14 mouse cellular contexts compared by ENCODE assay signal in the genomic region with DNA sequence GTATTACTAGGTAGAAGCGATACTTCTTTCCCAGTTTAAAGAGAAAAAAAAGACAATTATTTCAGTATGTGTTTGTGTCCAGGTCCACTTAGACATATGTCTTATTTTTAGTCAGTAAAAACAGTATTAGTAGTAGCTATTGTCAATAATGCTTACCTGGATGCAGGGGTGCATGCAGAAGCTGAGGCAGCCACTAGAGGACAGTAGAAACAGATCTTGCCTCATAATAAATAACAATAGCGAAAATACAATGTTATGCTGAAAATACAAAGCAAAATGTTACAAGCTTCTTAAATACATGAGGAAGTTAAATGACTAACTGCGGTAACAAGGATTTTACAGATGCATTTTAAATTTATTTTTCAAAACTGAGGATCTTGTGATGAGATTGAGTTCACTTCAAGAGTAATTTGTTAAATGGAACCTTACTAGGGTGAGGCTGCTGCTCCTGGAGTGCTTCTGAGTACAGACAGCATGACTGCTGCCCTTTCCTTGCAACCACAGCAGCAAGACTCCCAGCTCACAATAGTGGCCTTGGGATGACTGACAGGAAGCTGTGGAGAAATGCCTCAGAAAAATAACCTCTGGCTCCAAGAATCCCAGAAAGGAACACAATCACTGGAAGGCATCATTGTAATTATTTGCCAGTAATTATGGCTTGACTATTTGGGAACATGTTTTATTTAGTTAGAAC.
DNase-seq lines count a peak whose midpoint lies in the region.
"Had no signal": no experiment of that assay in that cellular context is flagged by ENCODE, and none has a peak within 500 bp of the region (broad histone marks: within the 10 kb centered on the region; RNA-seq: fewer than 3 reads in every experiment).

No protein-coding gene starts in this region.

- peak; percentile 29 to 50 for DNase-seq in cerebellum, postnatal 14 days
- DNase-seq in cerebellum, postnatal 4 days (ENCODE audit: low spot score in 2 of 2) = no peak
- peak; percentile 8 for DNase-seq in kidney, adult 9 months
- DNase-seq in kidney, postnatal 36 days = no peak
- DNase-seq in 3134 (ENCODE audit: extremely low read depth, insufficient read length, low spot score) = peak; percentile 21
- DNase-seq in adrenal gland, adult 8-10 months = peak; percentile 20
- no peak for DNase-seq in yolk sac, embryonic 10.5 days (ENCODE audit: low spot score)
- no peak for DNase-seq in c-Kit-positive CD71-positive TER-119-positive erythroid progenitor cells, embryonic 14.5 days (ENCODE audit: low spot score)
- DNase-seq: heart, postnatal 10 days; kidney, adult 18-20 months; layer of hippocampus, adult 9-11 months; left cerebral cortex, postnatal 4 days; right cerebral cortex, postnatal 25 days; thymus, postnatal 25 days had no signal

Comparison
In these comparisons a context has a peak if more than half of its experiments do, and no peak if none do; other contexts are left out.
1. DNase-seq: peak in cerebellum, postnatal 14 days (2 of 2), kidney, adult 9 months (single experiment), 3134 (single experiment) and adrenal gland, adult 8-10 months (single experiment); none in cerebellum, postnatal 4 days (0 of 2), kidney, postnatal 36 days (0 of 2), yolk sac, embryonic 10.5 days (single experiment) and c-Kit-positive CD71-positive TER-119-positive erythroid progenitor cells, embryonic 14.5 days (single experiment).